Mouse (Mus musculus): ENCODE measurements around the gene Rpp25l.
A peak's percentile ranks its signal among the peaks of the same experiment; 100 is the strongest.

DNA sequence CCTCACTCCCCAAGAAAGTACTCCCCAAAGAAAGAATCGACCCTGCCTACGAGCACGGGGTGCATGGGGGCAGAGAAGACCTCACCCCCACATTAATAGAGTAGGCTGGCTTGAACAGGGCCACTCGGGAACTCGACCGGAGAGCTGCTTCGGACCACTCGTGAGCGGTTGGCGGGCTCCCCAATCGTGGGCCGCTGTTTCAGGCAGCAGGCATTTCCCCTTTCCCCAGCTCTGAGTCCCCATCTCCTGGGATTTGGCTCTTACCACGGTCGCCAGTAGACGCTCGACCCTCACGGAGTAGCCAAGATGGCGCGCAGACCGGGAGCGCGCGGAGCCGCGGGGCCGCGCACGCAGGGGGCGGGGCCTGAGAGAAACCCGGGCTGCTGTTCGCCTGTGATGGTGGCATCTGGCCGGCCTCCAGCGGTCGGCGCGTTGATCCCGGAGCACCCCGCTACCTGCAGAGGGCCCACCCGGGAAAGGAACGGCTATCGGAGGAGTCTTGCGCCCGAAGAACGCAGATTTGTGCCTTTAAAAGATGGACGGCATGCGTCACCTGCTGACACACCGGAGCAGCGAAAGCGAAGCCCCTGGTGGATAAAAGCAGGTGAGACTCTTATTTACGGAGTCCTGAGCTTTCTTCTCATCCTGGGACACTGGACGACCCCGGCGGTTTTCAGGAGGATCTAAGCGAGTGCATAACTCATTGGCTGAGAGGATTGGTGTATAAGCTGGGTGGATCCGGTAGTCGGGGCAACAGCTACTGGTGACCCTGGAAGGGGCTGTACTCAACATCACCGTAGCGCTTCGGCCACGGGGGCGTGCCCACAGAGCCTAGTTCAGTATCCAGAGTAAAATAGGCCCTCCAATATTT is at the start of gene Rpp25l:
- TF ChIP-seq EP300 (optimal IDR thresholded peaks at IDR 0.05) (no peak), CTCF (IDR thresholded peaks at IDR 0.05; ENCODE audit: low read depth) (peak; percentile 46)
